In genomic region chr4:137306991-137307706, GRCm38 (mm10) we compare ENCODE assay signal across 17 mouse cellular contexts. TPM values are rescaled to one million over a fixed set of nuclear protein-coding genes. Genes with fewer than 3 reads are reported as not detected.
DNase-seq lines count a peak whose midpoint lies in the region; ATAC-seq lines count a peak whose summit lies in the region.
"Had no signal": no experiment of that assay in that cellular context is flagged by ENCODE, and none has a peak within 500 bp of the region (broad histone marks: within the 10 kb centered on the region; RNA-seq: fewer than 3 reads in every experiment).

No protein-coding gene starts in this region.

- H3K4me1 ChIP-seq in forebrain, embryonic 14.5 days (ENCODE audit: control insufficient read depth, insufficient read depth, low read length), result no peaks in the 10 kb centered on the region
- peaks cover 26% of the 10 kb centered on the region for H3K4me1 ChIP-seq in forebrain, embryonic 10.5 days
- peaks cover 42% of the 10 kb centered on the region for H3K4me1 ChIP-seq in limb, embryonic 13.5 days
- H3K4me1 ChIP-seq in limb, embryonic 10.5 days, result peaks cover 15% of the 10 kb centered on the region
- peaks cover 39% of the 10 kb centered on the region for H3K4me1 ChIP-seq in embryonic facial prominence, embryonic 15.5 days

- no peak overlapping the region; the same call in 1 of the 2 replicates for H3K9ac ChIP-seq in forebrain, embryonic 14.5 days (ENCODE audit: low read length)
- H3K9ac ChIP-seq in limb, embryonic 13.5 days, result no peak overlapping the region
- no peak overlapping the region for H3K9ac ChIP-seq in embryonic facial prominence, embryonic 15.5 days
- H3K9ac ChIP-seq: embryonic facial prominence, embryonic 12.5 days; hindbrain, embryonic 15.5 days had no signal

- no peaks in the 10 kb centered on the region for H3K9me3 ChIP-seq in forebrain, embryonic 14.5 days (replicated peaks; ENCODE audit: control insufficient read depth, low read length)
- H3K9me3 ChIP-seq in forebrain, embryonic 10.5 days, result no peaks in the 10 kb centered on the region
- H3K9me3 ChIP-seq in limb, embryonic 13.5 days, result no peaks in the 10 kb centered on the region
- H3K9me3 ChIP-seq in limb, embryonic 10.5 days (replicated peaks), result no peaks in the 10 kb centered on the region
- no peaks in the 10 kb centered on the region for H3K9me3 ChIP-seq in embryonic facial prominence, embryonic 15.5 days (replicated peaks)
- H3K9me3 ChIP-seq: embryonic facial prominence, embryonic 12.5 days; hindbrain, embryonic 15.5 days had no signal

- no peak overlapping the region for H3K4me2 ChIP-seq in forebrain, embryonic 14.5 days (ENCODE audit: low read length)
- H3K4me2 ChIP-seq in limb, embryonic 13.5 days (replicated peaks), result no peak overlapping the region
- no peak overlapping the region for H3K4me2 ChIP-seq in embryonic facial prominence, embryonic 15.5 days (replicated peaks)
- H3K4me2 ChIP-seq: embryonic facial prominence, embryonic 12.5 days; hindbrain, embryonic 15.5 days had no signal

- ATAC-seq in forebrain, embryonic 14.5 days, result peak; percentile 18; the same call in 1 of the 2 replicates
- ATAC-seq in limb, embryonic 13.5 days (ENCODE audit: low FRiP score, low read depth), result no peak
- ATAC-seq in embryonic facial prominence, embryonic 15.5 days (ENCODE audit: insufficient number of reproducible peaks, low FRiP score, low TSS enrichment, low read depth), result no peak

- no peaks in the 10 kb centered on the region for H3K36me3 ChIP-seq in forebrain, embryonic 14.5 days (ENCODE audit: control insufficient read depth, insufficient read depth, low read length)
- H3K36me3 ChIP-seq in forebrain, embryonic 10.5 days (replicated peaks), result peaks cover 6% of the 10 kb centered on the region
- H3K36me3 ChIP-seq in limb, embryonic 13.5 days, result peaks cover 15% of the 10 kb centered on the region; the same call in 1 of the 2 replicates
- peaks cover 11% of the 10 kb centered on the region; the same call in 1 of the 2 replicates for H3K36me3 ChIP-seq in limb, embryonic 10.5 days
- no peaks in the 10 kb centered on the region for H3K36me3 ChIP-seq in embryonic facial prominence, embryonic 15.5 days
- H3K36me3 ChIP-seq: embryonic facial prominence, embryonic 12.5 days; hindbrain, embryonic 15.5 days had no signal

- H3K4me3 ChIP-seq in forebrain, embryonic 14.5 days (ENCODE audit: low read depth, low read length), result no peak overlapping the region
- no peak overlapping the region for H3K4me3 ChIP-seq in forebrain, embryonic 10.5 days
- H3K4me3 ChIP-seq in limb, embryonic 13.5 days, result no peak overlapping the region
- H3K4me3 ChIP-seq in limb, embryonic 10.5 days, result no peak overlapping the region
- H3K4me3 ChIP-seq in embryonic facial prominence, embryonic 15.5 days (replicated peaks), result no peak overlapping the region
- H3K4me3 ChIP-seq: embryonic facial prominence, embryonic 12.5 days; hindbrain, embryonic 15.5 days; left cerebral cortex, adult 2 months had no signal

- WGBS in forebrain, embryonic 14.5 days, result 79% methylated on average over 19 of the region's 19 CpGs
- WGBS in forebrain, embryonic 10.5 days, result 94% methylated on average over 19 of the region's 19 CpGs
- WGBS in limb, embryonic 13.5 days, result 80% methylated on average over 19 of the region's 19 CpGs
- WGBS in limb, embryonic 10.5 days, result 89% methylated on average over 19 of the region's 19 CpGs
- 61% methylated on average over 19 of the region's 19 CpGs for WGBS in embryonic facial prominence, embryonic 15.5 days

- no peak overlapping the region for H3K27ac ChIP-seq in forebrain, embryonic 14.5 days (ENCODE audit: low read depth, low read length)
- H3K27ac ChIP-seq in forebrain, embryonic 10.5 days, result no peak overlapping the region
- 0 out of 2 replicates have a peak overlapping the region, but pooled peaks have one; percentile 3 for H3K27ac ChIP-seq in limb, embryonic 13.5 days
- no peak overlapping the region for H3K27ac ChIP-seq in limb, embryonic 10.5 days
- H3K27ac ChIP-seq in embryonic facial prominence, embryonic 15.5 days (replicated peaks), result 0 out of 2 replicates have a peak overlapping the region, but pooled peaks have one; percentile 48
- H3K27ac ChIP-seq: embryonic facial prominence, embryonic 12.5 days; hindbrain, embryonic 15.5 days; left cerebral cortex, adult 2 months had no signal

- no peaks in the 10 kb centered on the region for H3K27me3 ChIP-seq in forebrain, embryonic 14.5 days (replicated peaks; ENCODE audit: control insufficient read depth, insufficient read depth, low read length)
- no peaks in the 10 kb centered on the region for H3K27me3 ChIP-seq in forebrain, embryonic 10.5 days (ENCODE audit: poor library complexity, severe bottlenecking)
- H3K27me3 ChIP-seq in limb, embryonic 13.5 days, result no peaks in the 10 kb centered on the region
- no peaks in the 10 kb centered on the region for H3K27me3 ChIP-seq in limb, embryonic 10.5 days (ENCODE audit: low read depth, poor library complexity, severe bottlenecking)
- no peaks in the 10 kb centered on the region for H3K27me3 ChIP-seq in embryonic facial prominence, embryonic 15.5 days
- H3K27me3 ChIP-seq: embryonic facial prominence, embryonic 12.5 days; hindbrain, embryonic 15.5 days had no signal

- peak; percentile 23 for DNase-seq in forebrain, embryonic 14.5 days (ENCODE audit: low spot score)
- no peak for DNase-seq in forebrain, embryonic 10.5 days (ENCODE audit: extremely low spot score, low spot score)
- no peak for DNase-seq in limb, embryonic 10.5 days (ENCODE audit: low spot score)
- peak; percentile 40 for DNase-seq in kidney, postnatal 14 days
- DNase-seq in gastrocnemius, postnatal 10 days, result no peak
- DNase-seq in ovary, postnatal 14 days (ENCODE audit: low spot score), result no peak
- DNase-seq: adrenal gland, postnatal 14 days; cerebellum, postnatal 25 days; lung, postnatal 10 days; right cerebral cortex, postnatal 4 days; thymus, postnatal 36 days had no signal

RNA-seq across cellular contexts. Expression of gene Wnt4, which starts 29.9 kb away (rescaled TPM):
- 0.80 and 1.4 TPM in 2 replicates for polyA plus RNA-seq in forebrain, embryonic 14.5 days (2014; fragmentation: Nextera tagmentation; extraction: Ambion mirVana)
- 0.81 and 0.84 TPM in 2 replicates for polyA plus RNA-seq in forebrain, embryonic 10.5 days (2016; fragmentation: Nextera tagmentation; extraction: Ambion mirVana)
- 5.1 and 5.3 TPM in 2 replicates for polyA plus RNA-seq in limb, embryonic 13.5 days (2015; fragmentation: Nextera tagmentation; extraction: Ambion mirVana)
- polyA plus RNA-seq in limb, embryonic 10.5 days (2016; fragmentation: Nextera tagmentation; extraction: Ambion mirVana), result 1.3 and 1.4 TPM in 2 replicates
- 11.6 and 12.9 TPM in 2 replicates for polyA plus RNA-seq in embryonic facial prominence, embryonic 15.5 days (2015; fragmentation: Nextera tagmentation; extraction: Ambion mirVana)
- total RNA-seq in gastrocnemius, postnatal 10 days (2021), result 10 to 100 TPM; 15.9 to 17.2 TPM
- total RNA-seq: megakaryocyte-erythroid progenitor cell, adult 5-6 weeks had no signal

RNA-seq across cellular contexts. Expression of gene Cdc42, which starts 50.4 kb away (rescaled TPM):
- polyA plus RNA-seq in forebrain, embryonic 14.5 days (2014; fragmentation: Nextera tagmentation; extraction: Ambion mirVana), result 928 and 953 TPM in 2 replicates
- 567 and 573 TPM in 2 replicates for polyA plus RNA-seq in forebrain, embryonic 10.5 days (2016; fragmentation: Nextera tagmentation; extraction: Ambion mirVana)
- 748 and 758 TPM in 2 replicates for polyA plus RNA-seq in limb, embryonic 13.5 days (2015; fragmentation: Nextera tagmentation; extraction: Ambion mirVana)
- polyA plus RNA-seq in limb, embryonic 10.5 days (2016; fragmentation: Nextera tagmentation; extraction: Ambion mirVana), result 531 and 571 TPM in 2 replicates
- polyA plus RNA-seq in embryonic facial prominence, embryonic 15.5 days (2015; fragmentation: Nextera tagmentation; extraction: Ambion mirVana), result 672 and 685 TPM in 2 replicates
- 100 to 1,000 TPM; 256 to 266 TPM for total RNA-seq in gastrocnemius, postnatal 10 days (2021)

Comparison
In these comparisons a context has a peak if more than half of its experiments do, and no peak if none do; other contexts are left out.
1. DNase-seq: peak in forebrain, embryonic 14.5 days (single experiment) and kidney, postnatal 14 days (single experiment); none in forebrain, embryonic 10.5 days (single experiment), limb, embryonic 10.5 days (single experiment), gastrocnemius, postnatal 10 days (single experiment) and ovary, postnatal 14 days (single experiment).
2. H3K27ac ChIP-seq: peak in limb, embryonic 13.5 days (single experiment) and embryonic facial prominence, embryonic 15.5 days (single experiment); none in forebrain, embryonic 14.5 days (single experiment), forebrain, embryonic 10.5 days (single experiment) and limb, embryonic 10.5 days (single experiment).